Mouse (Mus musculus) midbrain, embryonic 15.5 days (tissue): Measurements from ENCODE around the gene Htr7. TPM values are rescaled to one million over a fixed set of nuclear protein-coding genes. Genes with fewer than 3 reads are reported as not detected.

Source experiments
- ATAC-seq: fragments of 200-750 bp; cut with Nextera tagmentation; replicated peaks from 2 replicates; pipeline ENCODE4 v1.8.0; 2017; ENCODE audit warnings: moderate TSS enrichment
- H3K27ac ChIP-seq: fragments of 300-500 bp; sonication (generic); 2 replicates; pipeline ENCODE4 v1.5.1; 2015; ENCODE audit warnings: mild to moderate bottlenecking, inconsistent platforms
- H3K27me3 ChIP-seq: fragments of 300-500 bp; sonication (generic); replicated peaks from 2 replicates; pipeline ENCODE4 v1.6.1; 2015; ENCODE audit warnings: inconsistent platforms
- H3K36me3 ChIP-seq: fragments of 300-500 bp; sonication (generic); replicated peaks from 2 replicates; pipeline ENCODE4 v1.6.1; 2015; ENCODE audit warnings: inconsistent platforms
- H3K4me1 ChIP-seq: fragments of 300-500 bp; sonication (generic); 2 replicates; pipeline ENCODE4 v1.6.1; 2015; ENCODE audit warnings: inconsistent platforms
- H3K4me2 ChIP-seq: fragments of 300-500 bp; sonication (generic); 2 replicates; pipeline ENCODE4 v1.6.1; 2015; ENCODE audit warnings: inconsistent platforms, mild to moderate bottlenecking, moderate library complexity
- H3K4me3 ChIP-seq: fragments of 300-500 bp; sonication (generic); 2 replicates; pipeline ENCODE4 v1.5.1; 2015; ENCODE audit warnings: mild to moderate bottlenecking, inconsistent platforms
- H3K9ac ChIP-seq: fragments of 300-500 bp; sonication (generic); 2 replicates; pipeline ENCODE4 v1.6.1; 2015; ENCODE audit warnings: mild to moderate bottlenecking, inconsistent platforms
- H3K9me3 ChIP-seq: fragments of 300-500 bp; sonication (generic); 2 replicates; pipeline ENCODE4 v1.6.1; 2016; ENCODE audit warnings: inconsistent platforms
- WGBS: fragments of 180-500 bp; shearing (Covaris S2); methylation state at CpG from one replicate; pipeline ENCODE4 v1.1.7; 2015; ENCODE audit warnings: mixed read lengths; 5-methylcytosine and 5-hydroxymethylcytosine counted together
- polyA plus RNA-seq: library from polyadenylated mRNA; unstranded; fragments of >200 nt; fragmentation: Nextera tagmentation; extraction: Ambion mirVana; gene quantifications from 2 replicates; pipeline ENCODE4 v1.2.1, GENCODE M21; 2015

Gene Htr7
- polyA plus RNA-seq, 1 experiment from 2014 or later: 8.7 TPM

- no peak overlapping the region for H3K27ac ChIP-seq
- H3K4me2 ChIP-seq: no peak overlapping the region
- WGBS: 26% methylated on average over 3 of the region's 3 CpGs
- no peaks in the 10 kb centered on the region for H3K4me1 ChIP-seq
- no peaks in the 10 kb centered on the region for H3K9me3 ChIP-seq
- H3K27me3 ChIP-seq: no peaks in the 10 kb centered on the region
- no peak overlapping the region for H3K4me3 ChIP-seq
- no peaks in the 10 kb centered on the region for H3K36me3 ChIP-seq
- no peak overlapping the region for H3K9ac ChIP-seq
- ATAC-seq: no peak
Observed at GRCm38 (mm10) chr19:36014836-36015235, 42.5 kb downstream of the Htr7 start.

- no peak overlapping the region for H3K9ac ChIP-seq
- H3K27me3 ChIP-seq: no peaks in the 10 kb centered on the region
- H3K9me3 ChIP-seq: no peaks in the 10 kb centered on the region
- H3K36me3 ChIP-seq: no peaks in the 10 kb centered on the region
- H3K27ac ChIP-seq: no peak overlapping the region
- no peak overlapping the region for H3K4me3 ChIP-seq
- no peak overlapping the region for H3K4me2 ChIP-seq
- 0 out of 2 replicates have a peak, but pooled peaks cover 9% of the 10 kb centered on the region for H3K4me1 ChIP-seq
- no peak for ATAC-seq
- 77% methylated on average over 6 of the region's 6 CpGs for WGBS
Observed at GRCm38 (mm10) chr19:36006277-36006676, 51.0 kb downstream of the Htr7 start.

- H3K27ac ChIP-seq: no peak overlapping the region
- no peaks in the 10 kb centered on the region for H3K36me3 ChIP-seq
- H3K9ac ChIP-seq: no peak overlapping the region
- no peaks in the 10 kb centered on the region for H3K9me3 ChIP-seq
- ATAC-seq: no peak
- WGBS: 53% methylated on average over 2 of the region's 2 CpGs
- no peaks in the 10 kb centered on the region for H3K27me3 ChIP-seq
- H3K4me3 ChIP-seq: no peak overlapping the region
- peaks cover 17% of the 10 kb centered on the region; the same call in 1 of the 2 replicates for H3K4me1 ChIP-seq
- no peak overlapping the region for H3K4me2 ChIP-seq
Observed at GRCm38 (mm10) chr19:36004961-36005360, 52.3 kb downstream of the Htr7 start.

- Histone ChIP-seq H3K9me3 (no peaks in the 10 kb centered on the region), H3K4me1 (peaks cover 17% of the 10 kb centered on the region; the same call in 1 of the 2 replicates), H3K9ac (no peak overlapping the region), H3K4me3 (no peak overlapping the region), H3K36me3 (no peaks in the 10 kb centered on the region), H3K27ac (peak overlapping the region; percentile 17; the same call in 1 of the 2 replicates), H3K4me2 (peak overlapping the region; percentile 8; the same call in 1 of the 2 replicates), H3K27me3 (no peaks in the 10 kb centered on the region)
- ATAC-seq: 0 out of 2 replicates have a peak, but pooled peaks have one; percentile 40
- 32% methylated on average over 17 of the region's 17 CpGs for WGBS
Observed at GRCm38 (mm10) chr19:36002476-36003445, 54.5 kb downstream of the Htr7 start.

- Histone ChIP-seq H3K4me3 (no peak overlapping the region), H3K27ac (no peak overlapping the region), H3K4me1 (peaks cover 17% of the 10 kb centered on the region; the same call in 1 of the 2 replicates), H3K9me3 (no peaks in the 10 kb centered on the region), H3K36me3 (no peaks in the 10 kb centered on the region), H3K27me3 (no peaks in the 10 kb centered on the region), H3K9ac (no peak overlapping the region), H3K4me2 (no peak overlapping the region)
- peak; percentile 32; the same call in 1 of the 2 replicates for ATAC-seq
- 18% methylated on average over 1 of the region's 1 CpGs for WGBS
Observed at GRCm38 (mm10) chr19:36001512-36001911, 55.8 kb downstream of the Htr7 start.

- Histone ChIP-seq H3K4me2 (no peak overlapping the region), H3K4me3 (no peak overlapping the region), H3K36me3 (no peaks in the 10 kb centered on the region), H3K9me3 (no peaks in the 10 kb centered on the region), H3K9ac (no peak overlapping the region), H3K27ac (no peak overlapping the region), H3K4me1 (peaks cover 17% of the 10 kb centered on the region; the same call in 1 of the 2 replicates), H3K27me3 (no peaks in the 10 kb centered on the region)
- ATAC-seq: peak; percentile 69; the same call in 1 of the 2 replicates
- 40% methylated on average over 6 of the region's 6 CpGs for WGBS
Observed at GRCm38 (mm10) chr19:36000955-36001354, 56.4 kb downstream of the Htr7 start.

GRCm38 (mm10) chr19:35997384-35997783 is 59.9 kb downstream of the Htr7 start:
- no peak overlapping the region for H3K4me2 ChIP-seq
- no peaks in the 10 kb centered on the region for H3K27me3 ChIP-seq
- no peaks in the 10 kb centered on the region for H3K9me3 ChIP-seq
- no peak for ATAC-seq
- 82% methylated on average over 3 of the region's 3 CpGs for WGBS
- peaks cover 8% of the 10 kb centered on the region; the same call in 1 of the 2 replicates for H3K4me1 ChIP-seq
- H3K27ac ChIP-seq: no peak overlapping the region
- H3K36me3 ChIP-seq: no peaks in the 10 kb centered on the region
- no peak overlapping the region for H3K9ac ChIP-seq
- H3K4me3 ChIP-seq: no peak overlapping the region

GRCm38 (mm10) chr19:35987461-35987860 is 69.8 kb downstream of the Htr7 start:
- H3K36me3 ChIP-seq: no peaks in the 10 kb centered on the region
- H3K27me3 ChIP-seq: no peaks in the 10 kb centered on the region
- no peak overlapping the region for H3K4me3 ChIP-seq
- WGBS: 80% methylated on average over 1 of the region's 1 CpGs
- H3K9ac ChIP-seq: no peak overlapping the region
- no peak for ATAC-seq
- no peaks in the 10 kb centered on the region for H3K9me3 ChIP-seq
- no peaks in the 10 kb centered on the region for H3K4me1 ChIP-seq
- H3K27ac ChIP-seq: no peak overlapping the region
- H3K4me2 ChIP-seq: no peak overlapping the region

GRCm38 (mm10) chr19:35974681-35975080 is 82.6 kb downstream of the Htr7 start:
- no peak for ATAC-seq
- H3K4me2 ChIP-seq: no peak overlapping the region
- no peaks in the 10 kb centered on the region for H3K4me1 ChIP-seq
- H3K9ac ChIP-seq: no peak overlapping the region
- no peak overlapping the region for H3K4me3 ChIP-seq
- no peaks in the 10 kb centered on the region for H3K36me3 ChIP-seq
- no peaks in the 10 kb centered on the region for H3K9me3 ChIP-seq
- no peak overlapping the region for H3K27ac ChIP-seq
- no peaks in the 10 kb centered on the region for H3K27me3 ChIP-seq

GRCm38 (mm10) chr19:35957656-35958055 is 99.7 kb downstream of the Htr7 start:
- H3K9ac ChIP-seq: no peak overlapping the region
- no peaks in the 10 kb centered on the region for H3K27me3 ChIP-seq
- H3K9me3 ChIP-seq: no peaks in the 10 kb centered on the region
- no peak for ATAC-seq
- H3K4me3 ChIP-seq: no peak overlapping the region
- H3K27ac ChIP-seq: no peak overlapping the region
- no peak overlapping the region for H3K4me2 ChIP-seq
- no peaks in the 10 kb centered on the region for H3K36me3 ChIP-seq
- 81% methylated on average over 5 of the region's 5 CpGs for WGBS
- no peaks in the 10 kb centered on the region for H3K4me1 ChIP-seq

- H3K9ac ChIP-seq: no peak overlapping the region
- no peak overlapping the region for H3K4me2 ChIP-seq
- ATAC-seq: no peak
- H3K4me1 ChIP-seq: no peaks in the 10 kb centered on the region
- no peak overlapping the region for H3K27ac ChIP-seq
- no peaks in the 10 kb centered on the region for H3K36me3 ChIP-seq
- H3K4me3 ChIP-seq: no peak overlapping the region
- 88% methylated on average over 13 of the region's 13 CpGs for WGBS
- H3K27me3 ChIP-seq: no peaks in the 10 kb centered on the region
- no peaks in the 10 kb centered on the region for H3K9me3 ChIP-seq
Observed at GRCm38 (mm10) chr19:35955698-35956097, 101.6 kb downstream of the Htr7 start.

- ATAC-seq: no peak
- Histone ChIP-seq H3K9ac (no peak overlapping the region), H3K4me3 (no peak overlapping the region), H3K27me3 (no peaks in the 10 kb centered on the region), H3K4me1 (no peaks in the 10 kb centered on the region), H3K36me3 (no peaks in the 10 kb centered on the region), H3K4me2 (no peak overlapping the region), H3K9me3 (no peaks in the 10 kb centered on the region), H3K27ac (no peak overlapping the region)
- 49% methylated on average over 1 of the region's 1 CpGs for WGBS
Observed at GRCm38 (mm10) chr19:35949888-35950287, 107.4 kb downstream of the Htr7 start.
